Mouse (Mus musculus): ENCODE data around the gene Scube1. TPM values are rescaled to one million over a fixed set of nuclear protein-coding genes. Genes with fewer than 3 reads are reported as not detected.

Scube1 gene
- total and polyA plus RNA-seq, 3 experiments, result not detected

DNA sequence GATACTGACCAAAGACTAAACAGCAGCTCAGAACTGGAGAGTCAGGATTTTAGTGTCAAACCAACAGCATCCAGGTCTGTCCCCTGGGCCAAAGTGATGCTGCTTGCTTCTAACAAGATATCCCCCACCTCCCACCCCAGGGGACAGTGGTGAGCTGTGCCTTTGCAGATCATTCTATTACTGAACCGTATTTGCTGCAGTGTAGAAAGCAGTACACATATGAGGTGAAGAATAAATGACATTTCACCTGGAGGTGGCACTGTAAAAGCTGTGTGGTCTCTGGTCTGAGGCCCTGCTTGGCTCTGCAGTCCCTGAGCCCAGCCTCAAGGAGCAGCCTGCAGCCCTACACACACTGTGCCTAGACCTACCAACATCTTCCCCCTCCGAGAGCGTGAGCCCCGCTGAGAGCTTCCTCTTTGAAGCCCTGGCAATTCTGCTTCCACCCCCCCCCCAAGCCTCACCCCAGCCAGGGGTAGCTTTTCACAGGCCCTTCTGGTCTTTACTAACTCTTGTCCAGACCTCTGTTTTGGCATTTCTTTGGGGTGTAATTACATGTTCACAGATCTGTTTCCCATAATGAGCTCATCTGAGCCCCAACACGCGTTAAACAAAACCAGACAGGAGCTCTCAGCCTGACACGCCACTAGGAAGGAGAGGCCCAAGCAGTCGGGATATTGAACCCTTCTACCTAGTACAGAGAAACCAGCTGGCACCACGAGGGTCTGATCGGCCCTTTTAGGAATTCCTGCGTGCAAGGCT, 24.8 kb downstream of the Scube1 start:
- no peaks in the 10 kb centered on the region for H3K4me1 ChIP-seq (ENCODE audit: control insufficient read depth in 1 of 2, insufficient read depth in 2 of 2, low read length in 2 of 2)
- H3K79me2 ChIP-seq (ENCODE audit: control insufficient read depth, insufficient read depth, low read length, poor library complexity), result no peaks in the 10 kb centered on the region
- no peaks in the 10 kb centered on the region for H3K36me3 ChIP-seq (ENCODE audit: control insufficient read depth in 1 of 2, insufficient read depth in 2 of 2, low read length in 2 of 2)
- H3K9ac ChIP-seq (ENCODE audit: control insufficient read depth, low read depth, low read length, poor library complexity, severe bottlenecking), result no peak overlapping the region
- no peak overlapping the region for H3K27ac ChIP-seq (ENCODE audit: control insufficient read depth, low read depth, low read length)
- H3K27me3 ChIP-seq (ENCODE audit: control insufficient read depth in 1 of 2, insufficient read depth in 2 of 2, low read length in 2 of 2), result no peaks in the 10 kb centered on the region
- no peaks in the 10 kb centered on the region for H3K9me3 ChIP-seq (replicated peaks; ENCODE audit: insufficient read depth, low read length)
- no peak overlapping the region for H3K4me3 ChIP-seq (ENCODE audit: control insufficient read depth in 1 of 2, insufficient read depth in 1 of 2, low read depth in 2 of 2, low read length in 2 of 2)
- TF ChIP-seq ZNF384 (IDR thresholded peaks at IDR 0.05; ENCODE audit: low read depth, low read length), result no peak
- TF ChIP-seq SIN3A (IDR thresholded peaks at IDR 0.05; ENCODE audit: low read length), result no peak
- TF ChIP-seq USF1 (IDR thresholded peaks at IDR 0.05; ENCODE audit: low read depth, low read length), result no peak
- no peak for TF ChIP-seq MYB (IDR thresholded peaks at IDR 0.05; ENCODE audit: low read depth, low read length)
- TF ChIP-seq MAFK (IDR thresholded peaks at IDR 0.05; ENCODE audit: borderline replicate concordance, low read depth, low read length), result no peak
- no peak for TF ChIP-seq TCF12 (IDR thresholded peaks at IDR 0.05; ENCODE audit: low read depth, low read length)
- TF ChIP-seq ELF1 (IDR thresholded peaks at IDR 0.05; ENCODE audit: low read depth, low read length), result no peak
- no peak for TF ChIP-seq GATA1 (IDR thresholded peaks at IDR 0.05; ENCODE audit: low read depth, low read length)
- TF ChIP-seq ETS1 (IDR thresholded peaks at IDR 0.05; ENCODE audit: low read depth, low read length), result no peak
- no peak for TF ChIP-seq E2F4 (IDR thresholded peaks at IDR 0.05; ENCODE audit: borderline replicate concordance, low read depth, low read length)
- no peak for TF ChIP-seq RCOR1 (IDR thresholded peaks at IDR 0.05; ENCODE audit: low read depth, low read length)
- TF ChIP-seq BHLHE40 (IDR thresholded peaks at IDR 0.05; ENCODE audit: borderline replicate concordance, low read depth, low read length), result no peak
- TF ChIP-seq KAT2A (conservative IDR thresholded peaks at IDR 0.05; ENCODE audit: low read depth, low read length), result no peak
- no peak for TF ChIP-seq CHD1 (IDR thresholded peaks at IDR 0.05; ENCODE audit: low read depth, low read length)
- TF ChIP-seq POLR2A (IDR thresholded peaks at IDR 0.05; ENCODE audit: control insufficient read depth in 1 of 2, insufficient read depth in 1 of 2, low read depth in 1 of 2, low read length in 2 of 2, poor library complexity in 1 of 2), result no peak
- TF ChIP-seq NRF1 (IDR thresholded peaks at IDR 0.05; ENCODE audit: insufficient read depth, low read depth, low read length, poor library complexity, severe bottlenecking), result no peak
- TF ChIP-seq CTCF (IDR thresholded peaks at IDR 0.05 in 2 of 3, conservative IDR thresholded peaks at IDR 0.05 in 1 of 3; ENCODE audit: control insufficient read depth in 1 of 3, insufficient read depth in 1 of 3, low read depth in 2 of 3, low read length in 3 of 3, poor library complexity in 1 of 3, severe bottlenecking in 1 of 3), result no peak
- TF ChIP-seq RAD21 (IDR thresholded peaks at IDR 0.05; ENCODE audit: low read depth, low read length), result no peak
- TF ChIP-seq MAZ (IDR thresholded peaks at IDR 0.05; ENCODE audit: low read depth, low read length), result no peak
- DNase-seq (ENCODE audit: low read depth, low spot score), result no peak

DNA sequence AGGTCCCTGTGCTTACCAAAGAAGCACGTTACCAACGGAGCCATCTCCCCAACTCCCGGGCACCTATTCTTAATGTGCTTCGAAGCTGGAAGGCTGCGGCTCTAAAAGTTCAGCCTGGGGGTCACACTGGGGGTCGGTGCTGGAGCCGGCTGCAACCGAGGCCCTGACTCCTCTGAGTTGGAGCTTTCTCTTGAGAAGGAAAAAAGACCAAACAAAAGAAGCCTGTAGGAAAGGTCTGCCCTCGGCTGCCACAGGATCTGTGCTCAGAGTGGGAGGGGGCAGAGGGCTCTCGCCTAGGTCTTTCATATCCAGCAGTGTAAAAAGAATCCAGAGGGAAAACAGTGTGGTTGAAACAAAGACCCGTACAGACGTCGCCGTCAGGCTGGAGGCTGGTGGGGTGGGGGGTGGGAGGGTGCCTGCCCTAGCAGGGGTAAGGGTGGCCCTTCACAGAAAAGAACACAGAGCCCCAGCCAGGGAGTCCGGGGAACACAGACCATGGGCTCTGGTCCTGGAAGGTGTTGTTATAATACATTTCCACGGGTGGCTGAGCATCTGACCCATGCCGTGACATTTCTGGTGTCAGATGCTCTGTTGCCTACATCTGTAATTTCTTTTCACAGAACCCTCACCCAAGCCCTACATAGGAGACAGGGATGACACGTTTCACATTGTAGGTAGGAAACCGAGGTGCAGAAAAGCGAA, 25.5 kb downstream of the Scube1 start:
- H3K36me3 ChIP-seq (ENCODE audit: control insufficient read depth in 1 of 2, insufficient read depth in 2 of 2, low read length in 2 of 2), result no peaks in the 10 kb centered on the region
- DNase-seq (ENCODE audit: low read depth, low spot score), result no peak
- no peaks in the 10 kb centered on the region for H3K4me1 ChIP-seq (ENCODE audit: control insufficient read depth in 1 of 2, insufficient read depth in 2 of 2, low read length in 2 of 2)
- no peak overlapping the region for H3K4me3 ChIP-seq (ENCODE audit: control insufficient read depth in 1 of 2, insufficient read depth in 1 of 2, low read depth in 2 of 2, low read length in 2 of 2)
- no peak overlapping the region for H3K9ac ChIP-seq (ENCODE audit: control insufficient read depth, low read depth, low read length, poor library complexity, severe bottlenecking)
- H3K27ac ChIP-seq (ENCODE audit: control insufficient read depth, low read depth, low read length), result no peak overlapping the region
- TF ChIP-seq TBP (IDR thresholded peaks at IDR 0.05; ENCODE audit: low read depth, low read length), result no peak
- no peak for TF ChIP-seq EP300 (IDR thresholded peaks at IDR 0.05; ENCODE audit: low read depth in 1 of 2, low read length in 2 of 2)
- TF ChIP-seq MYB (IDR thresholded peaks at IDR 0.05; ENCODE audit: low read depth, low read length), result no peak
- H3K27me3 ChIP-seq (ENCODE audit: control insufficient read depth in 1 of 2, insufficient read depth in 2 of 2, low read length in 2 of 2), result no peaks in the 10 kb centered on the region
- no peaks in the 10 kb centered on the region for H3K9me3 ChIP-seq (replicated peaks; ENCODE audit: insufficient read depth, low read length)
- H3K79me2 ChIP-seq (ENCODE audit: control insufficient read depth, insufficient read depth, low read length, poor library complexity), result no peaks in the 10 kb centered on the region
